Mouse (Mus musculus) 3134 (cell line): ENCODE data around the gene Ccdc190.

Experiments
- DNase-seq: peaks from one replicate; pipeline ENCODE4 v3.0.0-alpha.2; 2011; ENCODE audit warnings: low spot score; ENCODE audit not compliant: insufficient read length; ENCODE audit errors: extremely low read depth

Gene Ccdc190

DNA sequence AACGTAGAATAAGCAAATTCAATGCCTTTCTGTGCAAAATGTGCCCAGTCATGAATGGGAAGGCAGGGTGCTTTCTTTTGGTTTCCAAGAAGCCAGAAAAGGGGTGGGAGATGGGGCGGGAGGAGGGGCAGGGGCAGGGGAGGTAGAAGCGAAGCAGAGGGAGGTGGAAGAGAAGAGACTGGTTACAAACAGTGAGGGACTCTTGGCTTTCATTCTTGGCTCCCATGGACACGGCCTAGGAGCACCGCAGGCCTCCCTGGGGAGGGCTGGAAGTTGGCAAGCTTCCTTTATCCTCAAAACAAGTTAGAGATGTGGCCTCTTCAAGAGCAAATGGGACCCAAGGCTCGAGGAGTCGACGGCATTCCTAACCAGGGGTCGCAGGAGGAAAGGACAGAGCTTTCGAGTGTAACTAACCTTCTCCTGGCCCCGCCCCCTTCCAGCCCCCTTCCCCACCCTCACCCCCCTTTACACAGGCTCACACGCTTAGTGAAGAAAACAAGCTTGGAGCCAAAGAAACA, at the start of gene Ccdc190:
Gene Ccdc190 (plus strand): TSS at position 195 of the 518 bp plus-strand sequence.
- DNase-seq = peak; percentile 63

DNA sequence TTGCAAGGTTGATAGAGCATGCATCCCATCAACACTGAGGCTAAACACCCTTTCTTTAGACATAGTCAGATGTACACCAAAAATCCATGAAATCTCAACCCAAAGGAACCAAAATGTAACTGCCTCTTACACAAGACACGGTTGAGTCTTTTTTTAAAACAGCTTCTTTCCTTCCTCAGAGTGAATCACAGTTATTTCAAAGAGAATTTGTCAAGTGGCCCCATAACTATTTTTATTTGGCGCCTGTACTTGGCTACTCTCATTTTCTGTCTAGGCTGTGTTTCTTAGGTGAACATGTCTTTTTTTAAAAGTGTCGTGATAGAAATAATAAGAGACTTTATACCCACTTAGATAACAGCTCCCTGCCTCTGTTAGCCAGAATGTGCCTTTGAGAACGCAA, 49.4 kb upstream of the Ccdc190 start:
- DNase-seq = no peak

DNA sequence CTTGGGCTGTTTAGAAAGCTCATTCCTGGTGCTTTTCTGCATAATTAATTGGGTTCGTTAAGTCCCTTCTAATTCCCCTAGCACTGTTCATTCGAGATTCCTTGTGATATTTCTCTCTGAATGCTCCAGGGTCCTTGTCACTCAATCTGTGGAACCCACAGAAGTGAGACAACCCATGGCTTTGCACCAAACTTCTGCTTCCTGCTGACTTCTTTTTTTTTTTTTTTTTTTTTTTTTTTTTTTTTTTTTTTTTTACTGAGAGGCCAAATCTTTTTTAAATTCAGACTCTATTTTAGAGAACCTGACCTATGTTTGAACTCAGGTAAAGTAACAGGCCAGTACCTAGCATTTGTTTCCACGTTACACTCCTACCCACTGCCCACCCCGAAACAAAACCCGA, 48.3 kb upstream of the Ccdc190 start:
- DNase-seq = no peak

DNA sequence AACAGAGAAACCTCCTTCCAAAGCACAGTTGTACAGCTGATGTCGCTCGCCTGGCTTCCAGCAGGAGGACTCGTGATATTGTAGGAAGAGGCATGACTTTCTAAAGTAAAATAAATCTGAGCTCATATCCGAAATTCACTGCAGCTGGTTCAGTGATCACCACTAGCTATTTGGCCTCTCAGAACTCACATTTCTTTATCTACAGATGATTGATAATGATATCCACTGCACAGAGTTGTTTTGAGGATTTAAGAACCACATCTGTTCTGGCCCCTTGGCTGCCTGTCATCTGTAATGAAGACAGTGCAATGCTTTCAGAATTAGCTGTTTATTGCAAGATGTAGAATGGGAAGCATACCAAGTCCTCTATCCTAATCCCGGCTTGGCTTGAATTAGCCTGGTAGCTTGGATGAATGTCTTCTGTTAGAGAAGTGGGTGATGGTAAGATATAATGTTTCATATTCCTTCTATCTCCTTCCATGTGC, 45.3 kb upstream of the Ccdc190 start:
- no peak for DNase-seq

- no peak for DNase-seq
Measured at GRCm38 (mm10) chr1:169889250-169889649, 39.2 kb upstream of the Ccdc190 start.

DNA sequence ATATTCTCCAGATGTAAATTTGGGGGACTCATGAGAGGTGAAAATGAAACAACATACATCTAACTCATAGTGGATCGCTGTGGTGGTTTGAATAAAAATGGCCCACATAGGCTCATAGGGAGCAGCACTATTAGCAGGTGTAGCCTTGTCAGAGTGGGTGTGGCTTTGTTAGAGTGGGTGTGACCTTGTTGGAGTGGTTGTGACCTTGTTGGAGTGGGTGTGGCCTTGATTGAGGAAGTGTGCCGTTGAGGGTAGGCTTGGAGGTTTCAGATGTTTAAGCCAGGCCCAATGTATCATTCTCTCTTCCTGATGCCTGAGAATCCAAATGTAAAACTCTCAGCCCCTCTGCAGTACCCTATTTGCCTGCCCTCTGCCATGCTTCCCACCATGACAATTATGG, 34.5 kb upstream of the Ccdc190 start:
- no peak for DNase-seq

DNA sequence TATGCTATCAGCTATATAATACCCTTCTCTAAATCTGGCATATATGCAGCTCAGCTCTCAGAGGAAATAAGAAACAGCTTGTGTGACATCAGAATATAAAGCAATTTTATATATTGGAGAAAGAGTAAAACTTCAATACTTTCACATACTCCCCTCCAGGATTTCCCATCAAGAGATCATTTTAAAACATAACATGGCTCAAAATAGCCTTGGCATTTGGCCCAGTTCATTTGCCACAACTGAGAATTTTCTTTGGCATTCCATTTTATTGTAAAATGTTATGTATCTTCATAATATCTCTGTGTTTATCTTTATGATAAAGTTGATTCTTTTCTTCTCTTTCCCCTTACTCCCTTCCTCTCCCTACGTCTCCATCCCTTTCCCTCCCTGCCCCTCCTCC, 32.8 kb upstream of the Ccdc190 start:
- DNase-seq = no peak

- DNase-seq = no peak
Measured at GRCm38 (mm10) chr1:169897916-169898315, 30.5 kb upstream of the Ccdc190 start.

GRCm38 (mm10) chr1:169898607-169899006, 29.8 kb upstream of the Ccdc190 start:
- DNase-seq = no peak

GRCm38 (mm10) chr1:169900771-169901336, 27.6 kb upstream of the Ccdc190 start:
- no peak for DNase-seq

GRCm38 (mm10) chr1:169909163-169909562, 19.3 kb upstream of the Ccdc190 start:
- no peak for DNase-seq

DNA sequence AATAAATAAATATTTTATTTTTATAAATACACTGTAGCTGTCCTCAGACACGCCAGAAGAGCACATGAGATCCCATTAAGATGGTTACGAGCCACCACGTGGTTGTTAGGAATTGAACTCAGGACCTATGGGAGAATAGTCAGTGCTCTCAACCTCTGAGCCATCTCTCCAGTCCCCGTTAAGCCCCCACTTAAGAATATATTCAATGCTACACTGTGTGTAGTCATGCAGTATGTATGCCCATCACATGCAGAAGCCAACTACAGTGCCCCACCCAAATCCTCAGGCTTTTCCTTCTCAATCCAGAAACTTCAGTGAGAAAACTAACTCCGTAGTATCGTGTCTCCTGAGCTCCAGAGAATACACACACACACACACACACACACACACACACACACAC, 18.8 kb upstream of the Ccdc190 start:
- no peak for DNase-seq

- DNase-seq = no peak
Measured at GRCm38 (mm10) chr1:169910751-169911150, 17.7 kb upstream of the Ccdc190 start.

GRCm38 (mm10) chr1:169911526-169911925, 16.9 kb upstream of the Ccdc190 start:
- DNase-seq = no peak

GRCm38 (mm10) chr1:169916659-169917058, 11.8 kb upstream of the Ccdc190 start:
- DNase-seq = no peak

DNA sequence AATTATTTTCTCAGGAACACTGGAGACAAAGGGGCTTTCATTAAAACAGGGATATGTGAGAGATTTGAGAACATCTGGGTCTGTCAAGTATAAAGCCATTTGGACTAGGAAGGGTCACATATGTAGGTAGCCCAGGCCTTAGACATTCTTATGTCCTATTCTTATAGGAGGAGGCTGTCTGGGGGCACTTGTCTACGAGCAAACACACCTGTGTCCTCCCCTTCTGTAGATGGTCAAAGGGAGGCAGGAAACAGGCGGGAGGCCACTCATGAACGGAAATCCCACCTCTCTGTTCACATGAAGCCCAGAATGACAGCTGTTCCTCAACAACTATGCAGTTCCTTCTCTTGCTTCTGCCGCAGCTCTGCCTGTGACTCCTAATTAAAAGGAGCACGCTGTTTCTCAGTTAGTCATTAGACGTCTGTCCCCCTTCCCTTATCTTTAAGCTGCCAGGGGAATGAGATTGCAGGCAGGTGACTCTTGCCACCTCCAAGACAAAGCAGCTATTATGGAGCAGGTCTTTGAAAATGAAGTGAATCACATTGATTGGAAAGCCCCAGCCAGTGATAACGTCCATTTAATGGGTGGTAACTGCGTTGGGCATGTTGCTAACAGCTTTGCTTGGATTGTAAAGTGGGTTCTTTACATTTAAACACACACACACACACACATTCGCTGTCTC, 11.2 kb upstream of the Ccdc190 start:
- DNase-seq = no peak

DNA sequence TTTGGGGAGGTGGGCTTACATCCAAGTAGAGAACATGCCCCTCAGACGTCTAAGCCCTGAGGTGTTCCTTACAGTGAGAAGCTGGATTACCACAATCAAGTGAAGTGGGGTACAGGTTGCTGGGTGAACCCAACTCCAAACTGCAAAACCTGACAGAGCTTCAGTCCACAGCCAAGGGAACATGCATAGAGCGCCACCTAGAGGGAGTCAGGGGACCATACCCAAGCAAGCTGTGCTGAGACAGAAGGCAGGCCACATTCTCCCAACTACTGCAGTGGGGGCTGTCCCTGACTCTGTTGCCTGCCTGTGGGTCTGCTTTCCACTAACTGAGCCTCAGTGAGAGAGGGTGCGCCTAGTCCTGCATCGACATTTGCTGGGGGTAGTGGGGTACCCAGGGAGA, 10.4 kb upstream of the Ccdc190 start:
- DNase-seq = peak; percentile 45

DNA sequence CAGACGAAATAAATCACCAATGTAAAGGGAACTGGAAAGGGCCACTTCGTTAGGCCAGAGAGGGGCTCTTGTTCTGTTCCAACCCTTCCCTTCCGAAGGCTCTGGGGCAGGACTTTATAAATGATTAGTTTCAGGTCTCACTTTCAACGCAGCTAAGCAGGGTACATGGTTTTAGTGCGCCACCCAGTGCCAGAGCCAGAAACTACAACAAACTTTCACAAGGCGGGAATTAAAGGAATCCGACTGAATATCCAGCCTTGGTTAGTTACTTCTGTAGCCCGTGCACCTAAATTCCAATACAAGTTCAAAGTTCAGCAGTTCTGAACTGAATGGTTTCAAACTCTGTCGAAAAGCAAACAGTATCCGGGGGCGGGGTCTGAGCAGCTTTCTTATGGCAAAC, 9.2 kb upstream of the Ccdc190 start:
- DNase-seq = peak; percentile 45

DNA sequence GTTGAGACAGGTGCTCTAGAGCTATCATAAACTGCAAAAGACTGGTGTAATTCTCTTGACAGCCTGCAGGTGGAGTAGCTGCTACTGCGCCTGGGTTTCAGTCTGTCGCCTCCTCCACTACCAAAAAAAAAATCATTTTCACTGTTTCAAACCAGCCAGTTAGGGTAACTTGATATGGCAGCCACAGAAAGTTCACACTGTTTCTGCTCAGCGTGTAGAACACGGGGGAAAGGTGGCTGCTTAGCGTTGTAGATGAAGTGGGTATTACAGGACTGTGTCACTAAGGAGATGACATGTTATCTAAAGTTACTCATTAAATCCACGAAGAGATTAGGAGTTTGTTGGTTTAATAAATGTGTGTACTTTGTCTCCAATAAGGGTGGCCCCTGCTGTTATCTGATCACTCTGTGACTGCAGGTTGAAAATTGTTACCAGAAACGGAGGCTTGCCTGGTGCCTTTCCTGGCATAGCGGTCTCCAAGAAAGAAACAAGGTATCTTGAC, 6.7 kb upstream of the Ccdc190 start:
- DNase-seq = no peak

- DNase-seq = peak; percentile 42
Measured at GRCm38 (mm10) chr1:169924567-169924966, 3.9 kb upstream of the Ccdc190 start.

- no peak for DNase-seq
Measured at GRCm38 (mm10) chr1:169927753-169928369, 587 bp upstream of the Ccdc190 start.

- no peak for DNase-seq
Measured at GRCm38 (mm10) chr1:169931698-169932097, 3.2 kb downstream of the Ccdc190 start.
